Mouse (Mus musculus): ENCODE results near the gene Psmd1. TPM values are rescaled to one million over a fixed set of nuclear protein-coding genes. Genes with fewer than 3 reads are reported as not detected.
A peak's percentile ranks its signal among the peaks of the same experiment; 100 is the strongest.
"Not testable (repeated sequence)": the region's sequence is repeated elsewhere in the genome, so short reads cannot be mapped to it uniquely, and the experiment has no call there.

The Psmd1 gene
- 88.9 TPM for polyA plus RNA-seq (2012; fragmentation: generic; extraction: Trizol)
- long read RNA-seq, experiment 1, transcript Psmd1-201 (25 exons, 3,112 nt) = major isoform, 43 of 245 reads
- long read RNA-seq, experiment 1, partial matches to known transcripts = 183 of 245 reads
- long read RNA-seq, experiment 1, other reads (novel, unspliced or antisense) = 18 of 245 reads
- long read RNA-seq, experiment 2, transcript Psmd1-201 (25 exons, 3,112 nt) = major isoform, 21 of 2,308 reads
- long read RNA-seq, experiment 2, partial matches to known transcripts = 2,198 of 2,308 reads
- long read RNA-seq, experiment 2, other reads (novel, unspliced or antisense) = 89 of 2,308 reads

- Histone ChIP-seq H3K36me3 (ENCODE audit: control insufficient read depth, insufficient read depth) (peaks cover 11% of the 10 kb centered on the region), H3K4me3 (ENCODE audit: insufficient read depth, poor library complexity, severe bottlenecking) (peak within 1 kb of the TSS; percentile 98), H3K79me3 (ENCODE audit: low read depth) (peaks cover 49% of the 10 kb centered on the region), H3K79me2 (ENCODE audit: control insufficient read depth, insufficient read depth) (peaks cover 51% of the 10 kb centered on the region), H3ac (ENCODE audit: control insufficient read depth, insufficient read length, low read depth) (peak within 1 kb of the TSS; percentile 90), H3K27me3 (ENCODE audit: control insufficient read depth, insufficient read depth, insufficient read length) (peaks cover 3% of the 10 kb centered on the region)
- no peak for TF ChIP-seq USF1 (IDR thresholded peaks at IDR 0.05; ENCODE audit: low read depth)
- peak; percentile 96 for TF ChIP-seq MAX (IDR thresholded peaks at IDR 0.05)
- TF ChIP-seq CTCF (IDR thresholded peaks at IDR 0.05; ENCODE audit: control insufficient read depth, insufficient read depth, insufficient read length) = peak; percentile 69
- no peak for TF ChIP-seq FOSL1 (IDR thresholded peaks at IDR 0.05; ENCODE audit: insufficient read depth, low read length, poor library complexity, severe bottlenecking)
Measured at GRCm38 (mm10) chr1:86064271-86064991, at the start of gene Psmd1. Psmd1 (plus strand) TSS chr1:86064387.

GRCm38 (mm10) chr1:86015758-86016157, 48.4 kb upstream of the Psmd1 start:
- H3K79me2 ChIP-seq (ENCODE audit: control insufficient read depth, insufficient read depth); H3K36me3 ChIP-seq (ENCODE audit: control insufficient read depth, insufficient read depth); H3ac ChIP-seq (ENCODE audit: control insufficient read depth, insufficient read length, low read depth); H3K4me3 ChIP-seq (ENCODE audit: insufficient read depth, poor library complexity, severe bottlenecking); H3K79me3 ChIP-seq (ENCODE audit: low read depth): not testable (repeated sequence)
- peaks cover 25% of the 10 kb centered on the region for H3K27me3 ChIP-seq (ENCODE audit: control insufficient read depth, insufficient read depth, insufficient read length)

- Histone ChIP-seq H3K79me3 (ENCODE audit: low read depth) (no peaks in the 10 kb centered on the region), H3K36me3 (ENCODE audit: control insufficient read depth, insufficient read depth) (no peaks in the 10 kb centered on the region), H3K4me3 (ENCODE audit: insufficient read depth, poor library complexity, severe bottlenecking) (no peak within 1 kb of the TSS), H3K27me3 (ENCODE audit: control insufficient read depth, insufficient read depth, insufficient read length) (peaks cover 28% of the 10 kb centered on the region), H3ac (ENCODE audit: control insufficient read depth, insufficient read length, low read depth) (no peak within 1 kb of the TSS), H3K79me2 (ENCODE audit: control insufficient read depth, insufficient read depth) (no peaks in the 10 kb centered on the region)
- no peak for TF ChIP-seq FOSL1 (IDR thresholded peaks at IDR 0.05; ENCODE audit: insufficient read depth, low read length, poor library complexity, severe bottlenecking)
- TF ChIP-seq MYOD1 (IDR thresholded peaks at IDR 0.05; ENCODE audit: control insufficient read depth, insufficient read length, low read depth) = no peak
- TF ChIP-seq MYOG (IDR thresholded peaks at IDR 0.05; ENCODE audit: control insufficient read depth, extremely low read depth, insufficient read length) = no peak
- no peak for TF ChIP-seq MAX (IDR thresholded peaks at IDR 0.05)
- TF ChIP-seq CEBPB (IDR thresholded peaks at IDR 0.05; ENCODE audit: low read depth) = no peak
- no peak for TF ChIP-seq USF1 (IDR thresholded peaks at IDR 0.05; ENCODE audit: low read depth)
- TF ChIP-seq CTCF (IDR thresholded peaks at IDR 0.05; ENCODE audit: control insufficient read depth, insufficient read depth, insufficient read length) = no peak
Measured at GRCm38 (mm10) chr1:86016516-86016915, 47.7 kb upstream of the Psmd1 start, which contains the start of gene Spata3. Spata3 (plus strand) TSS chr1:86016816.

GRCm38 (mm10) chr1:86018235-86019055, 45.7 kb upstream of the Psmd1 start:
- H3K27me3 ChIP-seq (ENCODE audit: control insufficient read depth, insufficient read depth, insufficient read length) = peaks cover 34% of the 10 kb centered on the region
- H3K4me3 ChIP-seq (ENCODE audit: insufficient read depth, poor library complexity, severe bottlenecking) = no peak overlapping the region

GRCm38 (mm10) chr1:86021365-86021989, 42.7 kb upstream of the Psmd1 start:
- Histone ChIP-seq H3K4me3 (ENCODE audit: insufficient read depth, poor library complexity, severe bottlenecking) (no peak overlapping the region), H3K36me3 (ENCODE audit: control insufficient read depth, insufficient read depth) (no peaks in the 10 kb centered on the region), H3K27me3 (ENCODE audit: control insufficient read depth, insufficient read depth, insufficient read length) (peaks cover 35% of the 10 kb centered on the region), H3ac (ENCODE audit: control insufficient read depth, insufficient read length, low read depth) (no peak overlapping the region), H3K79me2 (ENCODE audit: control insufficient read depth, insufficient read depth) (no peaks in the 10 kb centered on the region), H3K79me3 (ENCODE audit: low read depth) (no peaks in the 10 kb centered on the region)
- TF ChIP-seq MYOD1 (IDR thresholded peaks at IDR 0.05; ENCODE audit: control insufficient read depth, insufficient read length, low read depth) (no peak), FOSL1 (IDR thresholded peaks at IDR 0.05; ENCODE audit: insufficient read depth, low read length, poor library complexity, severe bottlenecking) (no peak), CTCF (IDR thresholded peaks at IDR 0.05; ENCODE audit: control insufficient read depth, insufficient read depth, insufficient read length) (no peak)

More at GRCm38 (mm10) chr1:86018235-86019055, 45.7 kb upstream of the Psmd1 start:
- Histone ChIP-seq H3K79me3 (ENCODE audit: low read depth) (no peaks in the 10 kb centered on the region), H3K36me3 (ENCODE audit: control insufficient read depth, insufficient read depth) (no peaks in the 10 kb centered on the region), H3ac (ENCODE audit: control insufficient read depth, insufficient read length, low read depth) (no peak overlapping the region), H3K79me2 (ENCODE audit: control insufficient read depth, insufficient read depth) (no peaks in the 10 kb centered on the region)
- TF ChIP-seq MAX (IDR thresholded peaks at IDR 0.05) (no peak), CEBPB (IDR thresholded peaks at IDR 0.05; ENCODE audit: low read depth) (no peak), CTCF (IDR thresholded peaks at IDR 0.05; ENCODE audit: control insufficient read depth, insufficient read depth, insufficient read length) (no peak), USF1 (IDR thresholded peaks at IDR 0.05; ENCODE audit: low read depth) (no peak), MYOG (IDR thresholded peaks at IDR 0.05; ENCODE audit: control insufficient read depth, extremely low read depth, insufficient read length) (no peak), FOSL1 (IDR thresholded peaks at IDR 0.05; ENCODE audit: insufficient read depth, low read length, poor library complexity, severe bottlenecking) (no peak), MYOD1 (IDR thresholded peaks at IDR 0.05; ENCODE audit: control insufficient read depth, insufficient read length, low read depth) (no peak)

Measured in C2C12 (cell line).